Mouse (Mus musculus) lung, embryonic 16.5 days (tissue): Measurements from ENCODE around the gene Mical3. TPM values are rescaled to one million over a fixed set of nuclear protein-coding genes. Genes with fewer than 3 reads are reported as not detected.

Experiments used
- ATAC-seq: fragments of 200-750 bp; cut with Nextera tagmentation; 2 replicates; pipeline ENCODE4 v1.8.0; 2017; ENCODE audit warnings: low read depth, mild to moderate bottlenecking, moderate library complexity
- H3K27ac ChIP-seq: fragments of 300-500 bp; sonication (generic); 2 replicates; pipeline ENCODE4 v1.5.1; 2014; ENCODE audit warnings: mild to moderate bottlenecking, control low read depth, low read length
- H3K27me3 ChIP-seq: fragments of 300-500 bp; sonication (generic); 2 replicates; pipeline ENCODE4 v1.6.1; 2014; ENCODE audit warnings: low read depth, low read length, mixed read lengths; ENCODE audit not compliant: control insufficient read depth, insufficient read depth
- H3K36me3 ChIP-seq: fragments of 300-500 bp; sonication (generic); 2 replicates; pipeline ENCODE4 v1.6.1; 2014; ENCODE audit warnings: low read length; ENCODE audit not compliant: control insufficient read depth, insufficient read depth
- H3K4me1 ChIP-seq: fragments of 300-500 bp; sonication (generic); replicated peaks from 2 replicates; pipeline ENCODE4 v1.6.1; 2014; ENCODE audit warnings: low read length, mixed read lengths; ENCODE audit not compliant: control insufficient read depth, insufficient read depth
- H3K4me2 ChIP-seq: fragments of 300-500 bp; sonication (generic); 2 replicates; pipeline ENCODE4 v1.6.1; 2014; ENCODE audit warnings: low read depth, low read length, control low read depth
- H3K4me3 ChIP-seq: fragments of 300-500 bp; sonication (generic); 2 replicates; pipeline ENCODE4 v1.5.1; 2014; ENCODE audit warnings: mild to moderate bottlenecking, low read length, control low read depth
- H3K9ac ChIP-seq: fragments of 300-500 bp; sonication (generic); 2 replicates; pipeline ENCODE4 v1.6.1; 2014; ENCODE audit warnings: low read length, control low read depth
- H3K9me3 ChIP-seq: fragments of 300-500 bp; sonication (generic); 2 replicates; pipeline ENCODE4 v1.6.1; 2016; ENCODE audit warnings: low read length; ENCODE audit not compliant: control insufficient read depth
- WGBS: fragments of 180-500 bp; shearing (Covaris S2); extraction: QIAGEN DNeasy Blood & Tissue Kit; methylation state at CpG from one replicate; pipeline ENCODE4 v1.1.7; 2014; 5-methylcytosine and 5-hydroxymethylcytosine counted together
- polyA plus RNA-seq: library from polyadenylated mRNA; unstranded; fragments of >200 nt; fragmentation: Nextera tagmentation; extraction: Ambion mirVana; gene quantifications from 2 replicates; pipeline ENCODE4 v1.2.1, GENCODE M21; 2015

Mical3 gene
- polyA plus RNA-seq, 1 experiment from 2014 or later, result 15.9 TPM

DNA sequence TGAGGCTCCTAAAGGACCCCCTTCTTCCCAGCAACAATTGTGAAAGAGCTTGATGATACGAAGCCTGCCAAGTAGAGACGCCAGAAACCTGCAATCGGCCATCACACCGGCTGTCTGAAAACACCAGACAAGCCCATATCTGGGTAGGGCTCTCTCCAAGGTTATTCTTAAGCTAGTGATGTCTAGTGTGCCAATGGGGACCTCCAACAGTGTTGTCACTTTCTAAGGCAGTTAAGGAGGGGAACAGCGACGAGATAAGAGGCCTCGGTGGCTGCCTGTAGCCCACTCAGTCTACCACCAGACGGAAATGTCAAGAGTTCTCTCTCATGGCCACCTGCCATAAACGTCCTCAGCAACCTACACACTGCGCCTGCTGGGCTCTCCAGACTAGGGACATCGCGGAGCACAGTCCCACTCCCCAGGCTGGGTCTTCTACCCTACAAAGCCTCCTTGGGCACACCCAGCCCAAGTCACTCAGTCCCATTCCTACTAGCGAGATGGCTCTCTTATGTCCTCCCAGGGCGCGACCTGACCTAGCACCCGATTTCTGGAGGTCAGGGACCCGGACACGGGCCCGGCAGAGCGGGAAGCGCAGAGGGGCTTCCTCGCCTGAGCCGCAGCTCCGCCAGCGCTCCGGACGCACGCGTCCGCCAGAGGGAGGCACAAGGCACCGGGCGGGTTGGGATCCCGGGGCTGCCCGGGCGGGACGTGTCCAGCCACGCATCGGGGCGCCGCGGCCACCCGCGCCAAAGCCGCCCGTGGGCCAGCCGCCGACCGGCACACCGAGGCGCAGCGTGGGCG lies 21.4 kb downstream of the Mical3 start:
- WGBS, result under 1% methylated on average over 52 of the region's 52 CpGs
- ATAC-seq, result peak; percentile 29

DNA sequence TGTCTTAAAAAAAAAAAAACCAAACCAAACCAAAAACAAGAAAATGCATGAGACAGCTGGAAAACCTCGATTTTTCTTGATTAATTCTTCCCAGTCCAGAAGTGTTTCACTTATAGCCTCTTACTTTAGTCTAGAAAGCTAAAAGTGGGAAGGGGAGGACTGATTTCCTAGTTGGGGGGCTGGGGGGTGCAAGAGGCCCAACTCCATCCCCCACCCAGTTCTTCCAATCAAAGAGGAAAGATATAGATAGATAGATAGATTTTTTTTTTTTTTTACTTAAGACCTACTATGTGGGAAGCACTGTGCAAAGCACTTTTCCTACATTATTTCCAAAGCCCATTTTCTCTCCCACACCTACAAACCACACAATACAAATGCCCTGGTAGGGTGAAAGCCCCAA lies 22.7 kb downstream of the Mical3 start:
- ATAC-seq, result no peak
- Histone ChIP-seq H3K4me2 (peak overlapping the region; percentile 92), H3K27me3 (no peaks in the 10 kb centered on the region), H3K36me3 (peaks cover 4% of the 10 kb centered on the region; the same call in 1 of the 2 replicates), H3K4me3 (no peak overlapping the region; the same call in 1 of the 2 replicates), H3K27ac (no peak overlapping the region), H3K4me1 (peaks cover 44% of the 10 kb centered on the region), H3K9ac (no peak overlapping the region), H3K9me3 (no peaks in the 10 kb centered on the region)
- WGBS, result 68% methylated on average over 1 of the region's 1 CpGs

More for the DNA sequence above, 21.4 kb downstream of the Mical3 start:
- no peaks in the 10 kb centered on the region for H3K9me3 ChIP-seq
- H3K4me1 ChIP-seq, result peaks cover 39% of the 10 kb centered on the region
- no peaks in the 10 kb centered on the region for H3K27me3 ChIP-seq
- H3K4me2 ChIP-seq, result peak overlapping the region; percentile 92
- peak overlapping the region; percentile 82 for H3K27ac ChIP-seq
- peak overlapping the region; percentile 97 for H3K4me3 ChIP-seq
- H3K9ac ChIP-seq, result peak overlapping the region; percentile 93
- peaks cover 4% of the 10 kb centered on the region; the same call in 1 of the 2 replicates for H3K36me3 ChIP-seq

DNA sequence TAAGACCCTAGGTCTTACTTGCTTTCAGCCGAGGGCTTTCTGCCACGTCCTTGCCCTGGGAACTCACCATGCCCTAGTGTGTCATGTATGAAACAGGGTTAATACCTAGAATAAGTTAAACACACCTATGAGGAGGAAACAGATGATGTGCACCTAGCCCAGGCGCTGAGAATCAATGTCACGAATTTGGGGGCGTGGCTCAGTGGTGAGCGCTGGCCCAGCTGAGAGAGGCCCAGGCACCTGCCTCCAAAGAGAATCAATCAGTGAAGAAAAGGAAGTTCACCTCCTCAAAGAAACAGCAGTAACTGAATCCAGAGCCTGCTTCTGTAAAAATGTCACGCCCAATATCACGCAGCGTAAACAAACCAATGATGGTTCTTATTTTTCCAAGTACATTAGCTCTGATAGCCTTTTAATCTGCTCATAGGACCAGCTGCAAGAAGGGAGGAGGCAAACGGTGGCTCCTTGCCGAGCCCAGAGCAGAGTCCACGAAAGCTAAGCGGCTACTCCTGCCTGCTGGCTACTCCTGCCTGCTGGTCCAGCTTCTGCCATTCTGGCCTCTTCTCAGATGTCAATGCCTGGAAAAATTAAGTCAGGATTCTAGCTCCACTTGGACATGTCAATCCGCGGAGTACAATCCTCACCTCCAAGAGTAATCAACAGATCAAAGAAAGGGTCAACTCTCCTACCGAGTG lies 23.9 kb downstream of the Mical3 start:
- 85% methylated on average over 16 of the region's 16 CpGs for WGBS
- Histone ChIP-seq H3K9me3 (no peaks in the 10 kb centered on the region), H3K27ac (no peak overlapping the region), H3K9ac (no peak overlapping the region), H3K36me3 (peaks cover 4% of the 10 kb centered on the region; the same call in 1 of the 2 replicates), H3K4me3 (no peak overlapping the region), H3K4me1 (peaks cover 43% of the 10 kb centered on the region), H3K4me2 (no peak overlapping the region), H3K27me3 (no peaks in the 10 kb centered on the region)
- ATAC-seq, result no peak

DNA sequence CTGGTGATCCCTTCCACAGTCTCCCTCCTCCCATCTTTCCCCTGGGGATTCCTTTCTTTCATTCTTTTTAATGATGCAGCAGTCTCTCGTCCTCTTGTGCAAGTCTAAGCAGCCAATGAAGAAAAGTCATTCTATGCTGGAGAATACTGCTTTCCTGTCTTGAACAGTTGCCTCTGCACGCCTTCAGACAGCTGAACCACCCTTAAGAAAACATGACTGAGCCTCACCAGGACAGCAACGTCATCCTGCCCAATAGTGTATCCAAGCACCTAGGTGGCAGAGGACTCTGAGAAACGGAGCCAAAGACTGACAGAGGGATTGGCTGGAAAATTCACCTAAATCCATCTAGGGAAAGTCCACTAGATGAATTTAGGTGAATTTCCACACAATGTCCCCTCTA lies 25.1 kb downstream of the Mical3 start:
- Histone ChIP-seq H3K27me3 (no peaks in the 10 kb centered on the region), H3K36me3 (peaks cover 4% of the 10 kb centered on the region; the same call in 1 of the 2 replicates), H3K4me2 (no peak overlapping the region), H3K9ac (no peak overlapping the region), H3K9me3 (no peaks in the 10 kb centered on the region), H3K27ac (no peak overlapping the region), H3K4me3 (no peak overlapping the region), H3K4me1 (peaks cover 34% of the 10 kb centered on the region)
- no peak for ATAC-seq
- 73% methylated on average over 4 of the region's 4 CpGs for WGBS

DNA sequence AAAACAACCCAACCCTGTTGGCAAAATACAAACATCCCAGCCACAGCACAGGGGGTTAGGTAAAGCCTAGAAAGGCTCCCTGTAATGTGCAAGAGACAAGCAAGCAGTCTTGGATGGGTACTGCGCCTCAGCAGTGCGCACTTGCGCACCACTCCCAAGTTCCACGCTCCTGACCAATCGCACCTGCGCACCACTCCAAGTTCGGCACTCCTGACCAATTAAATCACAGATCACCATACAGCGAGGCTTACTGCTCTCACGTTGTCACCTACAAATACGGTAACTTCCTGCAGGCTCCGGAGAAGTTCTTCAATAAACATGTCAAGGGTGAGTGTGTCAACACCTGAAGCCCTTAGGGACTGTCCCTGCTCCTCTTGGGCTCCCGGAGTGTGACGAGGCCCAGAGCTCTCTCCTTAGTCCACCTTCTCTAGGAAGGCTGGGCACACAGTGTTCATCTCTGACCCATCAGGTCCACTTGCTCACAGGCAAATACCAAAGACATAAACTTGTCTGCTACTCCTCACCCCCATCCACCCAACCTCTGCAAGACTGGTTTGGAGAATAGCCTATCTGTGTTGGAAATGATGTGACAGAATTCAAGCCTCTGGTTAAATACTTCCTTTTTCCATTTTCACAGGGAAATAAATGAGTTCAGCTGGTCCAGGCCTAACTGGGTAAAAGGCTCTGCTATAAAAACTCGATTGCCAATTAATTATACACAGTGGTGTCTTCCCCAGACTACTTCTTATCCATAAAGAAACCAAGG lies 27.2 kb downstream of the Mical3 start:
- H3K9me3 ChIP-seq, result no peaks in the 10 kb centered on the region
- H3K4me3 ChIP-seq, result no peak overlapping the region
- H3K9ac ChIP-seq, result no peak overlapping the region
- ATAC-seq, result no peak
- H3K27me3 ChIP-seq, result no peaks in the 10 kb centered on the region
- no peak overlapping the region for H3K27ac ChIP-seq
- H3K4me1 ChIP-seq, result peaks cover 23% of the 10 kb centered on the region
- H3K36me3 ChIP-seq, result peaks cover 4% of the 10 kb centered on the region; the same call in 1 of the 2 replicates
- 67% methylated on average over 14 of the region's 14 CpGs for WGBS
- no peak overlapping the region for H3K4me2 ChIP-seq

DNA sequence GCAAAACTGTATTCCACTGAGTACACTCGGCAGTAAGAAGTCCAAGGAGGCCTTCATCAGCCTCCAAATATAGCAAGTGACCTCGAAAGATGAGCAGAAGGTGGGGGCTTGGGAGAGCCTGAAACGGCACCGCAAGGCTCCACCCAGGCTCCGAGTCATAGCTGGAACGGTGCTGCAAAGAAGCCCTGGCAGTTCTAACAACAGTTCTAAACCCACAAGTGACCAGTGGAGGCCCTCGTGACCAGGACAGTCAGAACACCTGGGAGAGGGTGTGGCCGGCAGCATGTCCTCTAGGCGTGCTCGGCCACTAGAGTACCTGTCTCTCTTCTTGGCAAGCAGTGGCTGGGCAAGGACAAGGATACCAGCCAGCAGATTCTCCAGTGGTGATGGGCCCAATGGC lies 27.9 kb downstream of the Mical3 start:
- no peak for ATAC-seq
- 75% methylated on average over 10 of the region's 10 CpGs for WGBS
- Histone ChIP-seq H3K9ac (no peak overlapping the region), H3K4me2 (no peak overlapping the region), H3K27ac (no peak overlapping the region), H3K27me3 (no peaks in the 10 kb centered on the region), H3K36me3 (peaks cover 4% of the 10 kb centered on the region; the same call in 1 of the 2 replicates), H3K9me3 (no peaks in the 10 kb centered on the region), H3K4me1 (peaks cover 25% of the 10 kb centered on the region), H3K4me3 (no peak overlapping the region)

GRCm38 (mm10) chr6:121102084-121102483 lies 28.7 kb downstream of the Mical3 start:
- H3K27ac ChIP-seq, result no peak overlapping the region
- H3K36me3 ChIP-seq, result peaks cover 4% of the 10 kb centered on the region; the same call in 1 of the 2 replicates
- H3K9me3 ChIP-seq, result no peaks in the 10 kb centered on the region
- no peak for ATAC-seq
- H3K4me1 ChIP-seq, result peaks cover 25% of the 10 kb centered on the region
- 91% methylated on average over 2 of the region's 2 CpGs for WGBS
- no peaks in the 10 kb centered on the region for H3K27me3 ChIP-seq
- H3K4me2 ChIP-seq, result no peak overlapping the region
- no peak overlapping the region for H3K9ac ChIP-seq
- no peak overlapping the region for H3K4me3 ChIP-seq

GRCm38 (mm10) chr6:121101201-121101600 lies 29.6 kb downstream of the Mical3 start:
- H3K4me2 ChIP-seq, result no peak overlapping the region
- H3K4me1 ChIP-seq, result peaks cover 20% of the 10 kb centered on the region
- no peak overlapping the region for H3K9ac ChIP-seq
- H3K27me3 ChIP-seq, result no peaks in the 10 kb centered on the region
- H3K4me3 ChIP-seq, result no peak overlapping the region
- no peak overlapping the region for H3K27ac ChIP-seq
- peaks cover 4% of the 10 kb centered on the region; the same call in 1 of the 2 replicates for H3K36me3 ChIP-seq
- 87% methylated on average over 5 of the region's 5 CpGs for WGBS
- ATAC-seq, result no peak
- H3K9me3 ChIP-seq, result no peaks in the 10 kb centered on the region

DNA sequence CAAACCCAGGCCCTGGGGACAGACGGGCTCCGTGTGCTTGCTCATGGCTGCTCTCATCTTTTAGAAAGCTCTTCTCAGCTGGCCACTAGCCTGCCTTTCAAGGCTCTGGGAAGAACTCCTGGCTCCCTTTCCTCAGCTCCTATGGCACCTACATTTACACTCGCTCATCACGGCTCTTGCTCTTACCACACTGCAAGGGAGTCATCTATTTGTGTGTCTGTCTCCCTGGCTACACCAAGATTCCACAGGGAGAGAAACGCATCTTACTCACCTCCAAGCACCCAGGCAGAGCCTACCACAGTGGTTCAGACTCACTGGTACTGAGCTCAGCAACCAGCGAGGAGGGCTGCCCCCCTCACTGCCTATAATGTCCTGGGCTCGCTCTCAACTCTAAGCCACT lies 31.0 kb downstream of the Mical3 start:
- Histone ChIP-seq H3K9ac (no peak overlapping the region), H3K4me2 (no peak overlapping the region), H3K36me3 (peaks cover 4% of the 10 kb centered on the region; the same call in 1 of the 2 replicates), H3K9me3 (no peaks in the 10 kb centered on the region), H3K27ac (no peak overlapping the region), H3K4me1 (peaks cover 16% of the 10 kb centered on the region), H3K4me3 (no peak overlapping the region), H3K27me3 (no peaks in the 10 kb centered on the region)
- ATAC-seq, result no peak
- WGBS, result 81% methylated on average over 7 of the region's 7 CpGs
